Mouse (Mus musculus) cerebellum, adult 18-20 months (tissue): ENCODE measurements at regions not wholly inside any gene's neighbourhood (a gene's known extent, or its start where the extent isn't known, plus 50 kb on each side); places are given as distances from the start of the nearest gene placed in this dataset.
A peak's percentile ranks its signal among the peaks of the same experiment; 100 is the strongest.

Experiments used
- DNase-seq, 2 experiments: peaks; one replicate each; pipeline ENCODE4 v3.0.0; 2021

DNA sequence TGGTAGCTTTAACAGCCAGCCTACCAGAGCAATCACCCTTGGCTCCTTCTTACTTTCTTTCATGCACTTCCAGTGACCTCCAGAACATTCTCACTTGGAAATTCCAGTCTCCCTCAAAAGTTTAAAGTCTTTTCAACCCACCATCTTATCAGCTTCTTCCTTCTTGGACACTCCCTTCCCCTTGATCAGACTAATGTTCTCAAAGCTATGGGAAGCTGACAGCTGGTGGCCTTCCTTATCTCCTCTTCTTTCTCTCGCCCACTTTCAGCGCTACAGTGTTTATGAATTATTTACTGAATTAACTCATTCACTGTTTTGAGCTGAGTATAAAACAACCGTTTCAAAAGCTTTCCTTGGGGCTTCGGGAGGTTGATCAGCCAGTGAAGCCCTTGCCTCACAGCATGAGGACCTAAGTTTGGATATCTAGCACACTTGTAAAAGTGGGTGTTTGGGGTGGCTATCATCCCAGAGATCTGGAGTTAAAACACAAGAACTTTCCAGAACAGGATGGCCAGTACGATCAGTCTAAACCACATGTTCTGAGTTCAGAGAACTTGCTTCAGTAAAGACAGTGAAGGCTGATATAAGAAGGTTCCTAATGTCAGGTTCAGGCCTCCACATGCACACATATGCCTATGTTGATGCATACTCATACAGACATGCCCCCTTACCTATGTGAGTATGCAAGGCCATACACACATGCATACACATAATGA, 59.7 kb upstream of the Ikzf2 start:
- DNase-seq: no peak

GRCm38 (mm10) chr1:69752724-69753123, 65.7 kb upstream of the Ikzf2 start:
- DNase-seq: no peak

DNA sequence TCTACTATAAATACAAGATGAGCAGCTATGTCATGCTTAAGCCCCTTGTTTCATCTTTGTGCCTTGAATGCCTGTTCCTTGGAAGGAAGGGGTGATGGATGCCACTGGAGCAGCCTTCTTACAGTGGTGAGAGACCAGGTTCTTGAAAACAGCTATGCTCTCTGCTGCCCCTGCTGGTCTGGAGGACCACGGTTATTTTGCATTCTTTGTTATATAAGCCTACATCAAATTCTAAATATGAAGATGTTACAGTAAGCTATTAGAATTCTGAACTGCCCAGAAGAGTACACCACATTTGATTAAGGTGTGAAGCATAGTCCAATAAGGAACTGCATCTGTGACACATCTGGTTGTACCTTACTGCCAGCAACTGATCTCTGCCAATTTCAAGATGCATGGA, 69.1 kb upstream of the Spag16 start:
- DNase-seq: no peak

- peak in 1 of 2 experiments; percentile 4 for DNase-seq
Observed at GRCm38 (mm10) chr1:69759544-69759943, 67.2 kb upstream of the Spag16 start.

GRCm38 (mm10) chr1:69768714-69769113, 58.1 kb upstream of the Spag16 start:
- DNase-seq: no peak

GRCm38 (mm10) chr1:69770209-69770608, 56.6 kb upstream of the Spag16 start:
- DNase-seq: no peak

DNA sequence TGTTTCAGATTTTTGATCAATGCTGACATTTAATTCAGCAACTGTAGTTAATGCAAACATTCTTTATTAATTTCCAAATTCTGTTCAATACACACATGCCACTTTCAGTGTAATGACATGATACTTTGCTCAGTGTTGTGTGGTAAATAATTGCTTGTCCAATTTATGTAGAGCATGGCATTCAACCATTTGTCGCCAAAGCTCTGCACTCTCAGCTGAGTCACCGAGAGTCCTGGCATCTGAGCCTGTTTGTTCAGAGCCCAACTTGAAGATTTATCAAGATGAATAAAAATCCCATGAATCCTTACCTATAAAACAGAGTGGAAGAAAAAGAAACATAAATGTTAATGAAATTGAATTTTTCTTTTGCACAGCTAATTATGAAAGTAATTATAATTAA, 55.3 kb upstream of the Spag16 start:
- DNase-seq: no peak

DNA sequence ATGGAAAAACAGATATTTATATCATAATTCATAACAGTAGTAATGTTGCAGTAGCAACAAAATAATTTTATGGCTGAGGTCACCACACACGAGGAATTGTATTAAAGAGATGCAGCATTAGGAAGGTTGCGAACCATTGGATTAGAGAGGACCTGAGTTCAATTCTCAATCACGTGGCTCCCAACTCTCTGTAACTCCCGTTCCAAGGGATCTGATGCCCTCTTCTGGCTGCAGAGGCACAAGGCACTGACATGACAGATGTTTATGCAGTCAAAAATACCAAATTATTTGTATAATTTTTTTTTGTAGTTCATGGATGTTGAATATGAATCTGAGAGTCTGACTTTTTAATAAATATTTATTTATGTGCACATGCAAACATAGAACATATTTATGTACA, 51.2 kb upstream of the Spag16 start:
- no peak for DNase-seq
